Mouse (Mus musculus) heart, postnatal 0 days (tissue): ENCODE measurements around the gene Cd200r3.

Experiments used
- CTCF ChIP-seq: IDR thresholded peaks from 2 replicates; pipeline ENCODE4 v1.5.1; 2016; ENCODE audit warnings: antibody characterized with exemption, control low read depth, low read depth
- EP300 ChIP-seq: IDR thresholded peaks from 2 replicates; pipeline ENCODE4 v1.6.1; 2016; ENCODE audit warnings: antibody characterized with exemption, low read depth

DNA sequence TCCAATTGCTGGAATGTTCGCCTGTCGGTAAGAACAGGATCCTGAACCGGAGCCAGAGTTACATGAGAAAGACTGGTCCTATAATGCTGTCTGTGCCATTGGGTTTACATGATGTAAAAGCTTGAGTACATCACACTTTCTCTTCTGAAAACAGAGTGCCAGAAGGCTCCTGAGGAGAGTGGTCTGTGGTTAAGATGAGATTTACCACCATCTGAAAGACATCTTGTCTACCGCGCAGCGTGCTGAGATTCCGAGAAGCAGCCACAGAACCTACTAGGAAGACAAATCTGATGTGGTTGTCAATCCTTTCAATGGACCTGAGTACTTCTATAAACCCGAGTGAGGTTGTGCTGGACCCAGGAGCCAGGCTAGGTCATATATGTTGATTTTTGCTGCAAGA, 21.9 kb downstream of the Cd200r3 start:
- TF ChIP-seq CTCF (no peak), EP300 (no peak)
